Mouse (Mus musculus) erythroblast, adult 5-6 weeks (primary cell): Measurements from ENCODE around the gene Dchs1. TPM values are rescaled to one million over a fixed set of nuclear protein-coding genes. Genes with fewer than 3 reads are reported as not detected.

Source experiments
- ATAC-seq: replicated peaks from 2 replicates; pipeline ENCODE4 v1.8.0; 2016; ENCODE audit warnings: moderate number of reproducible peaks, mild to moderate bottlenecking, moderate TSS enrichment, inconsistent platforms; ENCODE audit not compliant: poor library complexity, low FRiP score, severe bottlenecking
- total RNA-seq, 2 experiments: library from RNA; stranded (forward) in 1 of 2; stranded (reverse) in 1 of 2; fragments of 150-400 nt in 1 of 2; fragments of 200-764, 138-1000 nt in 1 of 2; gene quantifications; 2 replicates each; pipeline versions ENCODE4 v1.2.3 to v1.2.4; 2015 to 2017; ENCODE audit warnings: low replicate concordance in 2 of 2

The Dchs1 gene
- total RNA-seq, 2 experiments from 2014 or later: 0.17 TPM; not detected in 1

DNA sequence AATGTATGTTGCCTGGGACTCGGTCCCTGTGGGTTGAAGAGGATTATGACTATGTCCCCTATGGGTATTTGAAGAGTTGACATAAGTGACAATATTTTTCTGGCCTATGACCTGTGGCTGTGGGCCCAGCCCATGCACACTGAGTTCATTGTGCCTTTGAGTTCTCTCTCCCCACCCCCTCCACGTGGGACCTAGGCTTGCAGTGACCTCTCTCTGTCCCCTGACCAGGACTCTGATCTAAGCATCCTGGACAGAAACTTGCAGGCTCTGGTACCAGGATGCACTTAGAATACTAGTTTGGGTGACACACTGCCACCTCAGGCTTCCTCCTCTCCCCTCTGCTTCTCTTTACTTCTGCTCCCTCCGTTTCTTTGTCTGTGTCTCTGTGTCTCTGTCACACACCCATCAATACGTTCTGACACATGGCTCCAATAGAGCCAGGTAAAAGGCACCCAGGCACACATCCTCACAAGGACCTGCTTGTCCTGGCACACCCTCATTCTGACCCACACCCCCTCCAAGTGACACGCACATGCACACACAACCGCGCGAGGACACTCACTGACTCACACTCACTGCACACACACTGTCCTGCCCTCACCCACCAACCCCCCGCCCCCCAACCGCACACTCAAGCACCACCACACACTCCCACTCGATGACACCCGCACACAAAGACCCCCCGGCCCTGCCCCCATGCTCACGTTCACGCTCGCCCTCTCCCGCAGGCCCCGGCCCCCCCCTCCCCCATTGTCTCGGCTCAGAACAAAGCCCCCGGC is 759 bp downstream of the Dchs1 start:
- no peak for ATAC-seq

DNA sequence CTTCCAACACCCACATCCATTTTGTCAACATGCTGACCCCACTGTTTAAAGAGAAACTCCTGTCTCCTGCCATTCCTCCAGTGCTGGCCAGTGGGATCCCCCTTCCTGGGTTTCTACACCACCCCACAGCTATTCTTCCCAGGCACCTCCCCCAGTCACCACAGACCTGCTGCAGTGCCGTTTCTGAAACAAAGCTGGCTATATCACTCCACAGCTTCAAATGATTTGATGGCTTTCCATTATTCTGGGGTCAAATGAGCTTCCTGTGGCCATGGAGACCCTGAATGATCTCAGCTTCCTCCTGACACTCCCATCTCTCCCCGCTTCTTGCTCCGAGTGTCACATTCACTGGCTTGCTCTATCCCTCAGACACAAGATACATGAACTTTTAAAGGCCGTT is 2.9 kb downstream of the Dchs1 start:
- ATAC-seq: no peak

DNA sequence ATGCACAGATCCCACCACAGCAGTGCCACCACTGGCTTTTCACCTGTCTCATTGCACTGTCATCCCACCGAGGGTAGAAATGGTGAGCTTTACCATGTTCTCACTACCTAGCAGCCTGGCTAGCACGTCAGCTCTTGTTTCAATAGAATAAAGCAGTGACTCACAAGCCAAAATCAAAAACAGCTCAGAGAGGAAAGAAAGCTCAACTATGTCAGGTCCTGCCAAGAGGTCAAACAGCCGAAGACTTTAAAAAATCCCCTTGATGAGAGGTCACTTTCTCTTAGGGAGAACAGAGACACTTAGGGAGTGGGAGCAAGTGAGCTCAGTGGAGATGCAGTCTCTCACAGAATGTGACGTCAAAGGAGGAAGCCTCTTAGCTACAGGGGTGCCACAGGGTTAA is 3.6 kb downstream of the Dchs1 start:
- no peak for ATAC-seq

DNA sequence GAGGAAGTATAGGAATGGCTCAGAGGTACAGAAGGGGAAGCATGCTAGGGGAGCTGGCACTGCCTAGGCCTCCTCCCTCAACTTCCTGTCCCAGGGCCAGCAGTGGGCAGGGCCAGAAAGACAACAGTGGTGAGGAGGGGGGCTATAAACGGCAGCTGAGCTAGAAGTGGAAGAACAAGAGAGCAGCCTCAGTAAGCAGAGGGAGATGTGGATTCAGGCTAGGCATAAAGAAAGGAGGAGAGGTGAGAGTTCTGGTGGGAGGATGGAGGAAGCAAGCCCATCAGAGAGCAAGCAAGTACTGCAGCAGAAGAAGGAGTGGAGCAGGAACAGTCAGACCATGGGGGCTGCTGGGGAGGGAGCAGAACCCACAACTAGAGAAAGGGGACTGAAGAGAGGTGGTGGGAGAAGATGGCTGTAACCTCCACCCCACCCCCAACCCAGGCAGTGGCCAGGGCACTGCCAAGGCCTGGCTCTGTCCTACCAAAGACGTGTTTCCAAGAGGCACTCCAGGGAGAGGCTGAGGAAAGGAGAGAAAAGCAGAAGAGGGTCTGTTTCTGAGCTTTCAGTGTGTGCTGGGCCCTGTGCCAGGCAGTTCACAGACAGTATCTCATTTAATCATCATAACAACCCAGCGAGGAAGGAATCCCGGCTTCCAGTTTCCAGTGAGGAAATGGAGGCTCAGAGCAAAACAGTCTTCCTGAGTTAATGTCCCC is 8.7 kb downstream of the Dchs1 start:
- ATAC-seq: no peak

DNA sequence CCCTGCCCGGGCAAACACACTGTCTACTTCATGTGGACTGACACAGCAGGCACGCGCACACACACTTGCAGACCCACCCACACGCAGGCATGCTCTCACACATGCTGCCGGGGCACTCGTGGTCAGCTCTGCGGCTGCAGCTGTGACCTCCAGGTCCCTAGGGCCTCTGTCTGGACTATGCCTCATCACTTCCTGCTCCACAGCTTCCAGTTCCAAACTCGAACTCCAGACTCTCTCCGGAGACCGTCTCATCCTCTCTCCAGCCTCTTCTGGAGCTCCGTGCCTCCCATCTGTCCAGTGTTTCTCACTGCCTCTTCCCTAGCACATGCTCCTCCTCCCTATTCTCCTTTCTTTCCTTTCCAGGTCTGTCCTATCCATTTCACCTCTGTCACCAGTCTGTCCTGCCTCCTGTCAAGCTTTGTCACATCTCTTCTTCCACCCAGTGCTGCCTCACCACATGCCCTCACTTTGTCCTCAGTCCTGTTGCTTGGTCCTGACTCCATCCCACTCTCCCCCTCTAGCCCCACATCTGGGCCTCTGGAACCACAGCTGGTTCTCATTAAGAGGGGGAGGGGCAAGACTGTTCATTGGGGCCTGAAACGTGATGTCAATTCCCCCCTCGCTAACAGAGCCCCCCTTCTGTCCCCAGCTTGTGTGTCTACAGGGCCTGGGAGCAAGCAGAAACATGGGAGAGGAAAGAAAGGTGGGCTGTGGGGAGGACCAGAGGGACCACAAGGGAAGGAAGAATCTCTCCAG is 9.5 kb downstream of the Dchs1 start:
- no peak for ATAC-seq

DNA sequence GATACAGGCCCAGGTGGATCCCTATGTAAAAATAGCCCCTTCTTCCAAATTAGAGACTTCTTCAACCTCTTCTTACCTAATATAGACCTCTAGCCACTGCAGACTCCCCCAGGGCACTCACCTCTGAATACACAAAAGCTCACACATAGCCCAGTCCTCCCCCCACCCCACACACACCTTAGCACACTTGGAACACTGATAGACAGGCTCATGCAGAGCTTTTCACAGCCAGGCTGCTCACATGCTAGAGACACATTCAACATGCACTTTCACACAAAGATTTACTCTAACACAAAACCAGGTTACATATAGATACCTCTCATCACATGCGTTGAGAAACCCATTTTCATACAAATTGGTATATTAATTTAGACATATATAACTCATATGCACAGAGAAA is 10.1 kb downstream of the Dchs1 start:
- no peak for ATAC-seq

DNA sequence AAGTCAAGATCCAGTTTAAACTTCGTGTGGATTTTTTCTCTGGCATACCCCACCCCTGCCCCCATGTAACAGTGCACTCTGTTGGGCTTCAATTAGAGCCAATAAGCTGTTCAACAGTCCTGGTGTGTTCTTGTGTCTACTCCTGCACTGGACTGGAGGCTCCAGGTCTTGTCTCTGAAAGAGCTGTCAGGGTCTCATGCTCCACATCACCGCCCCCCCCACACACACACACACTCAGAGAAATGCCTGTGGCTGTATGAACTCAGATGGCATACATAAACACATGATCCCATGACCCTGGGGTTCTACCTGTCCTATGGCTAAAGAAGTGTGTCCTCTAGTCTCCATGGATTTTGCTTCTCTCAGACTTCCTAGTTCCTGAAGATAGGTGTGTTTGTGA is 11.4 kb downstream of the Dchs1 start:
- no peak for ATAC-seq

DNA sequence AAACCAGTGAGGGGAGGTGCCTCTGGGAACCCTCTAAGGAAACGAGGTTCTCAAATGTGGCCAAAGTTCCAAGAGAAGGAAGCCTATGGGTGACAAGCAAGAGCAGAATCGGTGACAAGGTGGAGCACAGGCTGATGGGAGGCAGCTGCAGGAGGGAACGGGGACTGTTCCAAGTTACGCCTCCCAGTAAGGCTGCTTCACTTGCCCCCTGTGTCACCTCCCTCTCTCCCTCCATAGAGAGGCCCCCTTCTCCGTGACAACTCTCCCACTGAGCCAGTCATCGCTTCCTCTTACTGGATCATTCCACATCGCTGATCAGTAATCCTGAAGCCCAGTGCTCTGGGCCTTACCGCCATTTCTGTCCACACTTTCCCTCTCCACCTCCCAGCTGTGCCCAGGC is 12.8 kb downstream of the Dchs1 start:
- ATAC-seq: no peak

DNA sequence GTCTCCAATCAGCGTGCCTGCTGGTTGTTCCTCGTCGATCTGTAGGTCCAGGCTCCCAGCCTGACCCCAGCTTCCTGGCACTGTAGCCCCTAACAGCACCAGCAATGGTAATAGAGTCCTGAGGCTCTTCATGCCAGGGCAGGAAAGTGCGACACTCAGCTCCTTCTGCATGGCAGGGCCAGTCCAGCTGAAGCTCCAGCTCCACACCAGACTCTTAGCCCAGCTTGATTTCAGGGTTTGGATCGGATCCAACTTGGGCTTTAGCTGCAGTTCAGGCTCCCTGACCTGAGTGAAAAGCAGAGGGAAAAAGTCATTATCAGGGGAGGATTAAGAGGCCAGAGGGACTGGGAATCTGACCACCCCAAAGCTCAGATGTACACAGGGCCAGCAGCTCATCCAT is 14.4 kb downstream of the Dchs1 start:
- ATAC-seq: no peak

DNA sequence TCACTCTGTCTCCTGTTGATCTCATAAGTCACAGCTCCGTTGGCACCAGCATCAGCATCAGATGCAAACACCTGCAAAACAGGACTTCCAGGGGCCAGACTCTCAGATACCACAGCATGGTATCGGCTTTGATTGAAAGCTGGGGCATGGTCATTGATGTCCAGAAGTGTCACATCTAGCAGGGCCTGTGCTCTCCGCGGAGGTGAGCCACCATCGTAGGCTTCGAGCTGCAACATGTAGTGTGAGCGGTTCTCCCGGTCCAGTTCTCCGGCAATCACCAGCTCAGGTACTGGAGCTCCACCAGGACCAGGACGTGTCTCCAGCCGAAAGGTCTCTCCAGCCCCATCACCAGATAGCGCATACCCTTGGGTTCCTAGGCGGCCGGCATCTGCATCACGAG is 15.1 kb downstream of the Dchs1 start:
- ATAC-seq: no peak

DNA sequence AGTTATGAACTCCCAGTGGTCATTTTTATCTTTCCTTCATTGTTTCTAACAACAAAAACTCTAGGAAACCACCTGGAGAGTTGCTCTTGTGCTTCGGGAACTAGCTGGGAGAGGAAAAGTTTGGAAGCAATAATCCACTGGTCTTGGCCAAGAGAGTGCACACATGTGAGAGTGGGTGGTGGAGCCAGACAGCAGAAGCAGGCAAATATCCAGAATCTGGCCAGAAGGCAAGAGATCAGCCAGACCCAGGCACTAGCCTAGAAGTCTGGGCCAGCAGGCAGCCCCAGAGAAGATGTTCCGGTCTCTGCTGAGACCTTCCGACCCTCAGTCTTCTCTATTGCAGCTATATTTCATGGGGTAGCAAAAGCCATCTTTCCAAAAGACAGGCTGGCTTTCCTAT is 17.5 kb downstream of the Dchs1 start:
- no peak for ATAC-seq

DNA sequence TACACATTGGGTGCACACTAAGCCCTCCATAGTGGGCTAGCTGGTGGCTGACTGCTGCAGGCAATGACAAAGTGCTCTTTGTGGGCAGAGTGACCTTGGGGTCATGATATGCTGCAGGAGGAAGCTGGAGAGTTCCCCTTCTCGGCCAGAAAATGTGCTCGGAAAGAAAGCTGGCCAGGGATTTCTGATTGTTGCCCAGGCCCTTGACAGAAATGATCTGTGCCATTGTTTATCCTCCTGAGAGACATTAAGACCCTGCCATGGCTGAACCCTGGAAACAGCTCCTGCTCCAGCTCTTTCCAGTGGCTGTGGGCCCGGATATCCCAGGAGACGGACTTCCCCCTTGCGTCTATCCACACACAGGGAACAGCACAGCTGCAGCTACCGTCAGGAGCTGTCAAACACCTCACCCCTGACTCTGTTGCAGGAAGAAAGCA is 19.7 kb downstream of the Dchs1 start:
- no peak for ATAC-seq

DNA sequence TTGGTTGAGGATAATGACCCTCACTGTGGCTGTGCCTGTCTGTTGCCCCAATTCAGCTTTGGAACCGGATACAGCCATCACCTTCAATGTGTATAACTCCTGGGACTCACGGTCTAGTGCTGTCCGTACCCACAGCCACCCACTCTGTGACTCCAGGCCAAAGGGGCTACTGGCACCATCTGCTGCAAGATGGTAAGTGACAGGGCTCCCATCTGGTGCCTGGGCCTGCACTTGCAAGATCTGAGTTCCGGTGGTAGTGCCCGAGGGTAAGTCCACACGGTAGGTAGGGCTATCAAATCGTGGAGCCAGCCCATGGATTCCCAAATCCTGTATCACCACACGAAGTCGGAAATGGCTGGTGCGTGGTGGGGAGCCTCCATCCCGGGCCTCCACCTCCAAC is 23.1 kb downstream of the Dchs1 start:
- no peak for ATAC-seq

DNA sequence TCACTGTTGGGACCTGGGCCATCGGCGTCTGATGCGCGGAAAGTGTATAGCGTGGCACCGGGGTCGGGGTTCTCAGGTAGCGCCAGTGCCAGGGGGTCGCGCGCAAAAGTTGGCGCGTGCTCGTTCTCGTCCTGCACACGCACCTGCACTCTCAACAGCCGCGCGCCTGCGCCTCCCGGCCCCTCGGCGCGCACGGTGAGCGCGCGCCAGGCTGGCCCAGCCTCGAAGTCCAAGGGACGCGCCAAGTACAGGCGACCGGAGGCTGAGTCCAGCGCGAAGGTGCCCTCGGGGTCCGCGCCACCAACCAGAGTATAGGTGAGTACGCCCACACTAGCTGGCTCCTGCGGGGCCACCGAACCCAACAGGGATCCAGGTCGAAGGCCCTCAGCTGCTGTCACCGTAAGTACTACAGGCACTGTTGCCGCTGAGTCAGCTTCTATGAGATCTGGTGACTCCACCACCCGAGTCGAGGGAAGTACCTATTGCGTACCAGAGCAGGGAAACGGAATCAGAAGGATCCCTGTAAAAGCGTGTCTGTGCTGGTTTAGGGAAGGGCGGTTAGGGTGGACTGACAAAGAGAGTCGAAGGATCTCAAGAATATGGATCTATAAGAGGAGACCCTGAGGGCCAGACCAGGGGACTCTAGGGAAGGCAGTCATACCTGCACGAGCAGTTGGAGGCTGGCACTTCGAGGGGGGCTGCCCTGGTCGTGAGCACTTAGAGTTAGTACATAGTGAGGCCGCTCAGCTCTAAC is 24.8 kb downstream of the Dchs1 start:
- ATAC-seq: no peak

DNA sequence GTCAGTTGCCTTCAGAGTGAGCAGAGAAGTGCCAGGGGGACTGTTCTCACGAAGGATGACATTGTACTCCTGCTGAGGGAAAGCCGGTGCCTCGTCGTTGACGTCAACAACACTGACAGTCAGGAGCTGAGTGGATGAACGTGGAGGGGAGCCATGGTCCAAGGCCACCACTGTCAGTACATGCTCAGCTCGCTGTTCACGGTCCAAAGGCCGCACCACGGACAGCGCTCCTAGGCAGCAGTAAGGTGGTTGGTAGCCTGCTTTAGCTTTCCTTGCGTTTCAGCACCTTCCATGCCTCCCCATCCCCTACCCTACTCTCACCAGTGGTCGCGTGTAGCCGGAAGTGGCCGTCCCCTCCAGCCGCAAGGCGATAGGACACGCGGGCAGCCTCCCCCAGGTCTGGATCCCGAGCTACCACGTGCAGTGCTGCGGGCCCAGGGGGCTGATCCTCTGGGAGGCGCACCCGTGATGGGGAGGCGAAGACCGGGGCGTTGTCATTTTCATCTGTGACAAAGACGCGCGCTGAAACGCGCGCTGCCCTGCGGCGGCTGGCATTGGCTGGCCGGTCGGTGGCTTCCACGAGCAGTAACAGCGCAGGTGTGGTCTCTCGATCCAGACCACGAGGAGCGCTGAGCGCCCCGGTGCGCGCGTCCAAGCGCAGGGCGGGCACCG is 25.5 kb downstream of the Dchs1 start:
- no peak for ATAC-seq

DNA sequence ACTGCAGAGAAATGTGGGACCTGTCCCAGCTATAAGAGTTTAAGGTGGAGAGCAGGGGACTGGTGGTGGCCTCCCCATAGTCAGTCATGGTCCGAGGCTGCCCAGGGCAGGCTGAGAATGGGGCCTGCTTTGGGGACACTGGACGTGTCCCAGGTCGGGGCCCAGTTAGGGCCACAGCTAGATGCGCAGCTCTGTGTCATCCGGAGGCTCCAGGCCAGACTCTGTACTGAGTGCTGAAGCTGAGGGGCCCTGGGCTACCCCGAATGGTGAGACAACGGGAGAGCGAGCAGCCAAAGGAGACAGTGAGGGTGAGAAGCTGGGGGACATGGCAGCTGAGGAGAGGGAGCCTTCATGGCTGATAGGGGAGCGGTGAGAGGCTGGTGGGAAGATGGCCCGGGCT is 34.2 kb downstream of the Dchs1 start:
- no peak for ATAC-seq

DNA sequence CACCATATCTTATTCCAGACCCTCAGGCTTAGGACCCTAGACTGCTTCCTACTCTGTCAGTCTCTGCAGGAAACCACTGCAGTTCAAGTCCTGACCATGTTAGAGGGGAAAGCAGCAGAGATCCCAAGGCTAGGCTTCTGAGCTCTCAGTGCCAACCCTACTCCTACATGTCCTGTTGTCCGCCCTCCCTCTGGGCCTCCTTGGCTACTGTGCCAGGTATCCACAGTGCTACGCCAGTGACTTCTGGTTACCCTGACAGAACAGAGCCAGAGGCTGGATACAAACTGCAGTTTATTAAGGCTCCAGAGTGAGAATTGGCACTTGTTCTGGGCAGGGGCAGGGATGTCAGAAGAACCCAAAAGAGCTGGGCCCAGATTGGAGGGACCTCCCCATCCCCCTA is 34.7 kb downstream of the Dchs1 start:
- no peak for ATAC-seq

DNA sequence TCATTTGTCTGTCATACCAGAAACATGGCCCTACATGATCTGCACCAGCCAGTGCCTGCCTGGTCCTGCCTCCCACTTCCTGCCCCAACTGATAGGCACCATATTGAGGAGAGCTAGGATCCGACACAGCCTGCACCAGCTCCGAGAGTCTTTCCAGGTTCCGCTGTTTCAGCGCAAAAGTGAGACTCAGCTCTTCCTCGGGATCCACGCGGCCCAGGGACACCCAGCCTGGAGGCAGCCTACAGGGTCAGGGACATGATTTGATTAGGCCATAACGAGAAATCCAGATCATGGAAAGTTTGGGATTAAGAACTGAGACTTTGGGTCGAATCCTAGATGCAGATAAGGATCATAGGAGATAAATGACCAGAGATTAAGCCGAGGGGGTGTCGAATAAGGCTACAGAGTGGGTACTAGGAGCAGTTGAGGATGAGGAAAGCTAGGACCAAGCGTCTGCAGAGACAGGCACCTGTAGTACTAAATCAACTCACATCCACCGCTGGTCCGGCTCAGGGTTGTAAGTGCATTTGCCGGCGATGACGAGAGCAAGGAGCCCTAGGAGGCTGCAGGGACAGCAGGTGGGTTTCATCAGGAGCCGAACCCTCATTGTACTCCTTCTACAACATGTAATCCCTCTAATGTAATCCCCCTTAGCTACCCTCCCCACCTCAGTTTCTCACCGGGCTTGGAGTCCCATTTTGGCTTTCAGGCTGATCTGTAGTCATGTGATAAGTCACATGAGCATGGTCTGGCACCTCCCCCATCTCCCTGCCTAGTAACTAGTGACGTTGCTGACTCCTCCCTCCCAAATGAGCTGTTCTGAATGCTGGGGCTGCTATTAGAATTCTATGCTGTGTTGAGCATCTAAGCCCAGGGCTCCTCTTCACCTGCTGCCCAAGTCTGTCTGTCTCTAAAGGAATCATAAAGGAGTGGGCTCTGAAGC is 35.7 kb downstream of the Dchs1 start, which contains the start of gene Tpp1:
Tpp1 (minus strand) TSS at position 745 of the 943 bp plus-strand sequence.
- peak; percentile 96 for ATAC-seq
